Mouse (Mus musculus): ENCODE measurements around the gene Il13ra2. TPM values are rescaled to one million over a fixed set of nuclear protein-coding genes. Genes with fewer than 3 reads are reported as not detected.

The Il13ra2 gene
- total and polyA plus RNA-seq, 3 experiments, result not detected

GRCm38 (mm10) chrX:147443386-147443785 lies 14.4 kb upstream of the Il13ra2 start:
- no peaks in the 10 kb centered on the region for H3K9me3 ChIP-seq (replicated peaks; ENCODE audit: low read length)
- H3K4me3 ChIP-seq (replicated peaks in 1 of 3; ENCODE audit: low read depth in 2 of 3, low read length in 2 of 3, poor library complexity in 1 of 3), result no peak overlapping the region
- TF ChIP-seq JUND (conservative IDR thresholded peaks at IDR 0.05; ENCODE audit: low read depth, low read length) (no peak), NELFE (IDR thresholded peaks at IDR 0.05; ENCODE audit: low read depth, low read length) (no peak), JUN (IDR thresholded peaks at IDR 0.05; ENCODE audit: insufficient read depth, low read depth, low read length) (no peak), BHLHE40 (IDR thresholded peaks at IDR 0.05; ENCODE audit: low read depth, low read length) (no peak), GABPA (IDR thresholded peaks at IDR 0.05; ENCODE audit: insufficient replicate concordance, low read depth, low read length) (no peak), ETS1 (conservative IDR thresholded peaks at IDR 0.05; ENCODE audit: low read depth, low read length) (no peak)
- H3K27ac ChIP-seq (ENCODE audit: insufficient read depth, low read depth), result no peak overlapping the region
- no peaks in the 10 kb centered on the region for H3K4me1 ChIP-seq (ENCODE audit: control insufficient read depth in 1 of 2, insufficient read depth in 2 of 2)
- H3K27me3 ChIP-seq (replicated peaks), result no peaks in the 10 kb centered on the region
- H3K36me3 ChIP-seq (replicated peaks in 1 of 2; ENCODE audit: control insufficient read depth in 1 of 2, insufficient read depth in 1 of 2, low read length in 1 of 2), result no peaks in the 10 kb centered on the region
- no peak for DNase-seq (ENCODE audit: extremely low read depth)
- H3K4me2 ChIP-seq (ENCODE audit: insufficient read depth, low read depth, poor library complexity, severe bottlenecking), result no peak overlapping the region
- dilution Hi-C loops (cut with MboI; ENCODE audit: extremely low pct_ligation_motif_present, extremely low pct_unique_long_range_greater_than_20kb, low sequenced_read_pairs) (no loop called here), in situ Hi-C loops (cut with MboI; ENCODE audit: low pct_ligation_motif_present, low pct_unique_long_range_greater_than_20kb, low sequenced_read_pairs) (no loop called here)
- H3K79me2 ChIP-seq (replicated peaks; ENCODE audit: control insufficient read depth, extremely low read depth, insufficient read depth, poor library complexity, severe bottlenecking), result no peaks in the 10 kb centered on the region
- no peak overlapping the region for H3K9ac ChIP-seq (ENCODE audit: insufficient read depth, low read depth)

- TF ChIP-seq SMC3 (IDR thresholded peaks at IDR 0.05; ENCODE audit: low read depth, low read length) (no peak), POLR2AphosphoS2 (IDR thresholded peaks at IDR 0.05; ENCODE audit: low read depth, low read length) (no peak), SIN3A (IDR thresholded peaks at IDR 0.05; ENCODE audit: low read length) (no peak), ELF1 (IDR thresholded peaks at IDR 0.05; ENCODE audit: low read depth, low read length) (no peak), CHD1 (IDR thresholded peaks at IDR 0.05; ENCODE audit: low read depth, low read length) (no peak), KAT2A (IDR thresholded peaks at IDR 0.05; ENCODE audit: insufficient replicate concordance, low read length) (no peak), NRF1 (IDR thresholded peaks at IDR 0.05; ENCODE audit: low read depth, low read length) (no peak), ZC3H11A (IDR thresholded peaks at IDR 0.05; ENCODE audit: low read depth, low read length) (no peak), JUND (conservative IDR thresholded peaks at IDR 0.05; ENCODE audit: low read depth, low read length) (no peak), PAX5 (IDR thresholded peaks at IDR 0.05; ENCODE audit: low read length) (no peak), NELFE (IDR thresholded peaks at IDR 0.05; ENCODE audit: low read depth, low read length) (no peak), GABPA (IDR thresholded peaks at IDR 0.05; ENCODE audit: insufficient replicate concordance, low read depth, low read length) (no peak), MAFK (IDR thresholded peaks at IDR 0.05; ENCODE audit: insufficient replicate concordance, low read length) (no peak), USF1 (IDR thresholded peaks at IDR 0.05; ENCODE audit: low read depth, low read length) (no peak), HCFC1 (IDR thresholded peaks at IDR 0.05; ENCODE audit: low read depth, low read length) (no peak), CHD2 (IDR thresholded peaks at IDR 0.05; ENCODE audit: low read length) (no peak), ZMIZ1 (IDR thresholded peaks at IDR 0.05; ENCODE audit: low read depth, low read length) (no peak), ZKSCAN1 (IDR thresholded peaks at IDR 0.05; ENCODE audit: borderline replicate concordance, low read depth, low read length) (no peak), ETS1 (conservative IDR thresholded peaks at IDR 0.05; ENCODE audit: low read depth, low read length) (no peak), USF2 (conservative IDR thresholded peaks at IDR 0.05; ENCODE audit: low read depth, low read length) (no peak)
- dilution Hi-C loops (cut with MboI; ENCODE audit: extremely low pct_ligation_motif_present, extremely low pct_unique_long_range_greater_than_20kb, low sequenced_read_pairs) (no loop called here), in situ Hi-C loops (cut with MboI; ENCODE audit: low pct_ligation_motif_present, low pct_unique_long_range_greater_than_20kb, low sequenced_read_pairs) (no loop called here)
- Histone ChIP-seq H3K9me3 (replicated peaks; ENCODE audit: low read length) (no peaks in the 10 kb centered on the region), H3K9ac (ENCODE audit: insufficient read depth, low read depth) (no peak overlapping the region), H3K4me2 (ENCODE audit: insufficient read depth, low read depth, poor library complexity, severe bottlenecking) (no peak overlapping the region), H3K36me3 (replicated peaks in 1 of 2; ENCODE audit: control insufficient read depth in 1 of 2, insufficient read depth in 1 of 2, low read length in 1 of 2) (no peaks in the 10 kb centered on the region), H3K4me3 (replicated peaks in 1 of 3; ENCODE audit: low read depth in 2 of 3, low read length in 2 of 3, poor library complexity in 1 of 3) (no peak overlapping the region), H3K4me1 (ENCODE audit: control insufficient read depth in 1 of 2, insufficient read depth in 2 of 2) (no peaks in the 10 kb centered on the region), H3K27ac (ENCODE audit: insufficient read depth, low read depth) (no peak overlapping the region), H3K79me2 (replicated peaks; ENCODE audit: control insufficient read depth, extremely low read depth, insufficient read depth, poor library complexity, severe bottlenecking) (no peaks in the 10 kb centered on the region), H3K27me3 (replicated peaks) (no peaks in the 10 kb centered on the region)
- DNase-seq (ENCODE audit: extremely low read depth), result no peak
Observed at GRCm38 (mm10) chrX:147435400-147435799, 6.4 kb upstream of the Il13ra2 start.
